Mouse (Mus musculus): ENCODE results near the gene Atp6v0e2. TPM values are rescaled to one million over a fixed set of nuclear protein-coding genes. Genes with fewer than 3 reads are reported as not detected.
A peak's percentile ranks its signal among the peaks of the same experiment; 100 is the strongest.
"Not testable (repeated sequence)": the region's sequence is repeated elsewhere in the genome, so short reads cannot be mapped to it uniquely, and the experiment has no call there.

The Atp6v0e2 gene
- 21.1 and 26.6 TPM in 2 replicates for polyA plus RNA-seq (2016; fragmentation: Nextera tagmentation; extraction: Ambion mirVana)

DNA sequence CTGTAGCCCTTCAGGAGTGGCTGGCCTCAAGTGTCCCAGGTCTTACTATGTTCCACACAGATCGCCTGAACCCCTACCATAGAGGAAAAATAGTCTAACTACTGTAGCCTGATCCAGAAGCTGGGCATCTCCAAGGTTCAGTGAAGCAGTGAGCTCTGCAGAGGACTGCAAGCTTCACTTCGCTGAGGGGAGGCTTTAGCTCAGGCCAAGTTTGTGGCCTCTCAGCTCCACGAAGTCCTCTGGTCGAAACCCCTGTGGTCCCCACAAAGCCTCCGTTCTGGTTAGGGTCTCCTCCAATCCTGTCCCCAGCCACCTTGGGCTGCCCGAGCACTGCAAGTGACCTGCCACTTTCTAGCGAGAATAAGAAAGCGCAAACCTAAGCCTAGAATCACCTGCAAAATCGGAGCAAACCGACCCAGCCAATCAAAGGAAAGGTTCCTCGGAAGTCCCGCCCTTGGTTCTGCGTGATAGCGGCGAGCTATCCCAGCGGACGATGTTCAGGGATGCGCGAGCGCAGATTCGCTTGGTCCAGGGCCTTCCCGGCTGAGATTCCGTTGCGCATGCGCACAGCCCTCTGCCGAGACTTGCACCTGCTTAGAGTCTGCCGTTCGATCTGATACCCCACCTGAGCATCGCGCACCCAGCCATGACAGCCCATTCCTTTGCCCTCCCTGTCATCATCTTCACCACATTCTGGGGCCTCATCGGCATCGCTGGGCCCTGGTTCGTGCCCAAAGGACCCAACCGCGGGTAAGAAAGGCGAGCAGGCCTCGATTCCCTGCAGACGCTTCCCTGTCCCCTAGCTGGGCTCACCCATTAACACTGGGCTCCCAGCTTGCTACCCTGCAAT is at the start of gene Atp6v0e2:
Gene Atp6v0e2, plus strand, starts transcription at position 511 of the 850 bp plus-strand sequence.
- Histone ChIP-seq H3K36me3 (peaks cover 6% of the 10 kb centered on the region; the same call in 1 of the 2 replicates), H3K4me3 (peak within 1 kb of the TSS; percentile 62), H3K27ac (peak within 1 kb of the TSS; percentile 81), H3K9me3 (no peaks in the 10 kb centered on the region), H3K27me3 (ENCODE audit: insufficient read depth, poor library complexity, severe bottlenecking) (no peaks in the 10 kb centered on the region; the same call in none of the 2 replicates), H3K4me1 (peaks cover 36% of the 10 kb centered on the region)
- peak; percentile 87 for DNase-seq (ENCODE audit: low spot score)
- WGBS = 6% methylated on average over 38 of the region's 38 CpGs

- peaks cover 41% of the 10 kb centered on the region for H3K4me1 ChIP-seq
- no peaks in the 10 kb centered on the region for H3K36me3 ChIP-seq
- H3K27me3 ChIP-seq (ENCODE audit: insufficient read depth, poor library complexity, severe bottlenecking) = peaks cover 70% of the 10 kb centered on the region
- no peaks in the 10 kb centered on the region for H3K9me3 ChIP-seq
- DNase-seq (ENCODE audit: low spot score) = no peak
- peak overlapping the region; percentile 43 for H3K4me3 ChIP-seq
- WGBS = 10% methylated on average over 20 of the region's 25 CpGs
- peak overlapping the region; percentile 78 for H3K27ac ChIP-seq
Observed at GRCm38 (mm10) chr6:48487747-48488725, 49.4 kb upstream of the Atp6v0e2 start.

- 76% methylated on average over 3 of the region's 3 CpGs for WGBS
- no peak overlapping the region for H3K4me3 ChIP-seq
- peaks cover 40% of the 10 kb centered on the region for H3K4me1 ChIP-seq
- no peaks in the 10 kb centered on the region for H3K36me3 ChIP-seq
- H3K27me3 ChIP-seq (ENCODE audit: insufficient read depth, poor library complexity, severe bottlenecking) = peaks cover 72% of the 10 kb centered on the region
- no peak for DNase-seq (ENCODE audit: low spot score)
- no peaks in the 10 kb centered on the region for H3K9me3 ChIP-seq
- H3K27ac ChIP-seq = peak overlapping the region; percentile 18
Observed at GRCm38 (mm10) chr6:48489741-48490140, 47.7 kb upstream of the Atp6v0e2 start.

DNA sequence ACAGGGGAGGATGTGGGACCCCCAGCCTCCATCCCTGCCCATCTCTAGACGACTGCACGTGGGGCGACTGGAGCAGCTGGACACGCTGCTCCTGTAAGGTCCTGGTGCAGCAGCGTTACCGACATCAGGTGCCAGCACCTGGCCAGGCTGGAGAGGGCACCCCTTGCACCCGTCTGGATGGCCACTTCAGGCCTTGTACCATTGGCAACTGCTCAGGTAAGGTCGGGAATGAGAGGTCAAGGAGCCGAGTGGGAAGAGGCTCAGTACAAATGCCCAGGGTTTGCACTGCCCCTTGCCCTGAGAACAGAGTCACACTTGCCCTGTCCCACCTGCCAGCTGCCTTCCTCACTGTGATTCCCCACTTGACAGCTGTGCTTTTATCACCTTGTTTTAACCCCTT is 46.1 kb upstream of the Atp6v0e2 start:
- Histone ChIP-seq H3K27ac (no peak overlapping the region), H3K27me3 (ENCODE audit: insufficient read depth, poor library complexity, severe bottlenecking) (peaks cover 59% of the 10 kb centered on the region), H3K4me3 (no peak overlapping the region), H3K36me3 (no peaks in the 10 kb centered on the region), H3K9me3 (no peaks in the 10 kb centered on the region), H3K4me1 (peaks cover 32% of the 10 kb centered on the region)
- 54% methylated on average over 9 of the region's 9 CpGs for WGBS
- DNase-seq (ENCODE audit: low spot score) = no peak

DNA sequence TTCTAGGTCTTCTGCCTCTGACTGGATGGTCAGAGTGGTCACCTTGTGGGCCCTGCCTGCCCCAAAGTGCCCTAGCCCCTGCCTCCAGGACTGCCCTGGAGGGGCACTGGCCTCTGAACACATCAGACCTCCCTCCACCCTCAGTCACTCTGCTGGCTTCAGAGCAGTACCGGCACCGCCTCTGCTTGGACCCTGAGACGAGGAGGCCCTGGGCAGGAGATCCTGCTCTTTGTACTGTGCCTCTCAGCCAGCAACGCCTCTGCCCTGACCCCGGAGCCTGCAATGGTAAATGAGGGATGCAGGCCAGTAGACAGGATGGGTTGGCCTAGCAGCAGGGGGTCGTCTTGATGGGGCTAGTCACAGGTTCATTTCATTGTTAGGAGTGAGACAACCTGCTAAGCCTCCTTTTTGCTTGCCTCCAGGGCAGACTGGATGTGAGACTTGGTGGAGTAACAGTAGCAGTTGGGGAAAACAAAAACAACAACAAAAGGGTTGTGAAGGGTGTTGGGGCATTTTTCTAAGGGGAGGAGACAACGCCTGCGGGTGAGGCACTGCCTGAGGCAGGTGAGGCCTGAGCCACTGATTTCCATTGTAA is 44.2 kb upstream of the Atp6v0e2 start:
- DNase-seq (ENCODE audit: low spot score) = no peak
- Histone ChIP-seq H3K36me3 (no peaks in the 10 kb centered on the region), H3K4me1 (peaks cover 16% of the 10 kb centered on the region), H3K27me3 (ENCODE audit: insufficient read depth, poor library complexity, severe bottlenecking) (peaks cover 55% of the 10 kb centered on the region), H3K9me3 (no peaks in the 10 kb centered on the region), H3K4me3 (no peak overlapping the region), H3K27ac (no peak overlapping the region)
- 33% methylated on average over 8 of the region's 8 CpGs for WGBS

- 84% methylated on average over 4 of the region's 4 CpGs for WGBS
- H3K9me3 ChIP-seq = no peaks in the 10 kb centered on the region
- no peak for DNase-seq (ENCODE audit: low spot score)
- no peak overlapping the region for H3K4me3 ChIP-seq
- no peaks in the 10 kb centered on the region for H3K4me1 ChIP-seq
- H3K27me3 ChIP-seq (ENCODE audit: insufficient read depth, poor library complexity, severe bottlenecking) = peaks cover 16% of the 10 kb centered on the region; the same call in 1 of the 2 replicates
- no peaks in the 10 kb centered on the region for H3K36me3 ChIP-seq
- no peak overlapping the region for H3K27ac ChIP-seq
Observed at GRCm38 (mm10) chr6:48497521-48497920, 39.9 kb upstream of the Atp6v0e2 start.

DNA sequence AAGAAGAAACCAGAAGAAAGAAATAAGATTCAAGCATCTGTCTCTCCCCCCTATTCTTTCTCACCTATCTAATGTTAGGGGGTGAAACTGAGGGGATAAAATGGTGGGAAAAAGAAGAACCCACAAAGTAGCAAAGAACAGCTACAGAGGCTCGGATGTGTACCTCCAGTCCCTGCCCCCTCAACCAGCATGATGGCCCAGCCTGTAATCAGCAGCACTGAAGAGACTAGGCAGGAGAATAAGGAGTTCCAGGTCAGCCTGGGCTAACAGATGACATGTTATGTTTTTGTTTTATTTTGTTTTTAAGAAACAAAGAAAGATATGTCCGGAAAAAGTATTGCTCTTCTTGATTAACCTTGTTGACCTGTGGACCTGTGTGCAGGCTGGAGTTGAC is 33.6 kb upstream of the Atp6v0e2 start:
- 5% methylated on average over 2 of the region's 2 CpGs for WGBS
- no peak for DNase-seq (ENCODE audit: low spot score)
- no peak overlapping the region for H3K27ac ChIP-seq
- peaks cover 6% of the 10 kb centered on the region for H3K4me1 ChIP-seq
- no peaks in the 10 kb centered on the region for H3K27me3 ChIP-seq (ENCODE audit: insufficient read depth, poor library complexity, severe bottlenecking)
- peak overlapping the region; percentile 71 for H3K4me3 ChIP-seq
- H3K9me3 ChIP-seq = no peaks in the 10 kb centered on the region
- 0 out of 2 replicates have a peak, but pooled peaks cover 4% of the 10 kb centered on the region for H3K36me3 ChIP-seq

- 0% methylated on average over 26 of the region's 26 CpGs for WGBS
- Histone ChIP-seq H3K4me3 (peak overlapping the region; percentile 71), H3K27ac (peak overlapping the region; percentile 87), H3K9me3 (no peaks in the 10 kb centered on the region), H3K27me3 (ENCODE audit: insufficient read depth, poor library complexity, severe bottlenecking) (no peaks in the 10 kb centered on the region), H3K4me1 (peaks cover 6% of the 10 kb centered on the region), H3K36me3 (0 out of 2 replicates have a peak, but pooled peaks cover 6% of the 10 kb centered on the region)
- DNase-seq (ENCODE audit: low spot score) = peak; percentile 90
Observed at GRCm38 (mm10) chr6:48504241-48504854, 33.1 kb upstream of the Atp6v0e2 start.

- Histone ChIP-seq H3K27ac (no peak overlapping the region), H3K4me3 (no peak overlapping the region), H3K9me3 (no peaks in the 10 kb centered on the region), H3K36me3 (peaks cover 27% of the 10 kb centered on the region), H3K4me1 (peaks cover 6% of the 10 kb centered on the region), H3K27me3 (ENCODE audit: insufficient read depth, poor library complexity, severe bottlenecking) (no peaks in the 10 kb centered on the region)
- 48% methylated on average over 4 of the region's 4 CpGs for WGBS
- DNase-seq (ENCODE audit: low spot score) = no peak
Observed at GRCm38 (mm10) chr6:48508087-48508486, 29.3 kb upstream of the Atp6v0e2 start.

DNA sequence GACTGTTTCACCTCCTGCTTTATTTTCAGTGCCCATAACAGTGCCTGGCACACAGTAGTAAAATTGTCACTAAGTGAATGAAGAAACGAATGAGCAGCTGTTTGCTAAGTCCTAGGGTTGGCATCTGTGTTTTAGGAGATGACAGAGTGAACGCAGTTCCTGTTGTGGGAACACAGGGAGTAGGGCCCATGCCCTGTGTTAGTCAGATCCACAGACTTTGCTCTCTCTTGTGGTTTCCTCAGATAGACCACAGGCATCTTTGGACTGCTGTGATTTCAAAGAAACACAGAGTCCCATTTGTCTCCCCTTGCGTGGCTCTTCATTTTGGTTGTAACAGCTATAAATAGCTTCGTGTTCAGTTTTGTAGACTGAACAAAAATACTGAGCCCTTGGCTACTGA is 27.0 kb upstream of the Atp6v0e2 start:
- peaks cover 45% of the 10 kb centered on the region for H3K36me3 ChIP-seq
- no peak overlapping the region for H3K4me3 ChIP-seq
- H3K4me1 ChIP-seq = no peaks in the 10 kb centered on the region
- no peaks in the 10 kb centered on the region for H3K9me3 ChIP-seq
- DNase-seq (ENCODE audit: low spot score) = no peak
- 76% methylated on average over 4 of the region's 4 CpGs for WGBS
- no peak overlapping the region for H3K27ac ChIP-seq
- H3K27me3 ChIP-seq (ENCODE audit: insufficient read depth, poor library complexity, severe bottlenecking) = no peaks in the 10 kb centered on the region

DNA sequence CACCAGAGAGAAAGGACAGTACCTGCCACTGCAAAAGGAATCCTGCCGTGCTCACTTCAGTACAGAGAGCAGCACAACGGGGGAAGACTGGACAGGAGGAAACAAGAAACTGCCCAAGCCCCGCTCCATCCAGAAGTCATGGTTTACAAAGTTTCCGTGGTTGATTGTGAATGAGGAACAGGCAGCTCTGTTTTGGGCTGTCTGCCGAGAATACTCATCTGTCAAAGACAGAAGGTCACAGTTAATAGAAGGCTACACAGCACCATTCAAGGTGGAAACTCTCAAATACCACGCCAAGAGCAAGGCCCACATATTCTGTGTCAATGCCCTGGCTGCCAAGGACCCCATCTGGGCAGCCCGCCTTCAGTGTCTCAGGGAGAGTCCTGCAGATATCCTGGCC is 25.6 kb upstream of the Atp6v0e2 start:
- WGBS = 90% methylated on average over 7 of the region's 7 CpGs
- Histone ChIP-seq H3K9me3 (no peaks in the 10 kb centered on the region), H3K4me1 (no peaks in the 10 kb centered on the region), H3K4me3 (no peak overlapping the region), H3K27me3 (ENCODE audit: insufficient read depth, poor library complexity, severe bottlenecking) (no peaks in the 10 kb centered on the region), H3K27ac (no peak overlapping the region), H3K36me3 (peaks cover 60% of the 10 kb centered on the region)
- DNase-seq (ENCODE audit: low spot score) = no peak

- not testable (repeated sequence) for DNase-seq (ENCODE audit: low spot score); H3K4me3 ChIP-seq; H3K4me1 ChIP-seq; H3K9me3 ChIP-seq; H3K27me3 ChIP-seq (ENCODE audit: insufficient read depth, poor library complexity, severe bottlenecking); H3K27ac ChIP-seq; H3K36me3 ChIP-seq
- WGBS = 96% methylated on average over 16 of the region's 16 CpGs
Observed at GRCm38 (mm10) chr6:48524882-48525281, 12.5 kb upstream of the Atp6v0e2 start.

Measured in heart, embryonic 10.5 days (tissue).